Mouse (Mus musculus): ENCODE measurements around the gene Lmtk2.

The Lmtk2 gene

DNA sequence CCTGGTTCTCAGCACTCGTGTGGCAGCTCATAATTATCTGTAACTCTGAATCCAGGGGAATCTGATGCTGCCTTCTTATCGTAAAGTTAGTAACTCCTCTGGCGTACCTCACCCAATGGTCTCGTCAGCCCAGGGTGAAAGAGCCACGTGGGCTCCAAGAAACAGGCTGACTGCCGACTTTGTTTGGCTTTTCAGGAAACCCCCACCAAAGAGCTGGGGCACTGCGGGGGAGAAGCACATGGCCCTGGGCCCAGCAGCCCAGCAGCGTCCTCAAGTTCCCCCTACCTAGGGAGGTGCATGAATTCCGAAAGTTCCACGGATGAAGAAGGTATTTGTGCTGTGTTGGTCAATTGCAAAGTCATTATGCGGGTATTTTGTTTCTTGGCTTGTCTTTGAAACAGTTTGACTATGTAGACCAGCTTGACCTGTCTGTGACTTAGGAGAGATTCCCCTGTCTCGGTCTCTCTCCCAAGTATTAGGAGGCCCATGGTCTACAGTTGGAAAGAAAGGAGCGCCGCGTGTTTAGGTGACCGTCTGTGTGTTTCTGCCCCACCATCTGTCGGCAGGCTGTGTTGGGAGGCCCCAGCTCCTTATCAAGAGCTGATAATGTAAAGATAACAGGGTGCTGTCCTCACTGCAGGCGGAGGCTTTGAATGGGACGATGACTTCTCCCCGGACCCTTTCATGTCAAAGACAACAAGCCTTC lies 82.5 kb downstream of the Lmtk2 start:
- DNase-seq, result no peak

DNA sequence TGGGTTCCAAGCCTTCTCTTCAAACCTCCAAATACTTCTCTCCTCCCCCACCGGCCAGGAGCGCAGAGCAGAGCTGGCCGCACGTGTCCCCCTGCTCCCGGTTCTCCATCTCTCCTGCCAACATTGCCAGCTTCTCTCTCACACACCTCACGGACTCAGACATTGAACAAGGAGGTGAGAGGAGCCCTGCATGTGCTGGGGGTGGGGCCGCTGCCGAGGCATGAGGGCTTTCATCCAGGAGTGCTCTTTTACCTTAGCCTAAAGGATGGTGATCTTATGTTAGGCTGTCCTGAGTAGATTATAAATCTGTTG lies 83.0 kb downstream of the Lmtk2 start:
- DNase-seq, result no peak

DNA sequence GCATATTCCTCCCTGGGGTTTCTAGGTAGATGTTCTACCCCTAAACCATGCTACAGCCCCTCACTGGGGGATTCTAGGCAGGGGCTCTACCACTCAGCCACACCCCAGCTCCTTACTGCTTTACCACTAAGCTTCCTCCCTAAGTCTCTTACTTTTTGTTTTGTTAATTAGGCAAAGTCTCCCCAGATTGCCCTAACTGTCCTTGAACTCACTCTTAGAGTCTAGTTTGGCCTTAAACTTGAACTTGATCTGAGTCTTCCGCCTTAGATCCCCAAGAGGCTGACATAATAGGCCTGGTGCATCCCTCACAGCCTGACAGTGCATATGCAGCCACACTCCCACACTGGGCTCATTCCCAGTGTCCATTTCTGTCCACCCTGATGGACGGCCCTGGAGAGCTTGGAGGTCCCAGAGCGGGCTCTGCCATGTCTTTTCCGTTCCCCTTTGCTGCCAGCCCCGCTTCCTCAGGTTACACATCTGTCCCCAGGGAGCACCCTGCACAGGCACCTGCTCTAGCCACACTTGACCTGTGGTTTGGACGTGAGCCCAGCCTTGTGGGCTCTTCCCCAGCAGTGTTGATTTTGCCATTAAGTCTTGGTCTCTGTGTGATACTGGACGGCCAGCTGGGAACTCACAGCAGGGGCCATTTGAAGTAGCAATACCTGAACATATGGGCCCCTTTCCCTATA lies 83.6 kb downstream of the Lmtk2 start:
- DNase-seq, result no peak

GRCm38 (mm10) chr5:144184350-144185045 lies 84.3 kb downstream of the Lmtk2 start:
- DNase-seq, result no peak

DNA sequence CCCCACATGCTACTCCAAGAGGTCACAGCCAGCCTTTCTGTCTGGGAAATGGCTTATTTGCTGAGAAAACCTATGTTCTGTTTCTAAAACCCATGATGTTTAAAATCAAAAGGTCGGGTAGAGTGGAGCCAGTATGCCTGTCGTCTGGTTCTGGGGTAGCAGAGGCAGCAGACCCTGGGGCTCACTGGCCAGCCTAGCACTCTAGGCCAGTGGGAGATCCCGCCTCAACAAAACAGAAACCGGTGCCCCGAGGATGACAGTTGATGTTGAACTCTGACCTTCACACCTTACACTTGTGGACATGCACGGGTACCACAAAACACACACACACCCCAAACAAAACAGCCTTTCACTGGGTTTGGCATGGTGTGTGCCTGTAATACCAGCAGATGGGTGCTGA lies 88.2 kb downstream of the Lmtk2 start:
- no peak for DNase-seq

- DNase-seq, result no peak
Measured at GRCm38 (mm10) chr5:144189327-144189726, 89.1 kb downstream of the Lmtk2 start.

GRCm38 (mm10) chr5:144189950-144190583 lies 89.8 kb downstream of the Lmtk2 start, which contains the start of gene Bhlha15:
Gene Bhlha15, plus strand, starts transcription at chr5:144190286.
- DNase-seq, result peak; percentile 34

DNA sequence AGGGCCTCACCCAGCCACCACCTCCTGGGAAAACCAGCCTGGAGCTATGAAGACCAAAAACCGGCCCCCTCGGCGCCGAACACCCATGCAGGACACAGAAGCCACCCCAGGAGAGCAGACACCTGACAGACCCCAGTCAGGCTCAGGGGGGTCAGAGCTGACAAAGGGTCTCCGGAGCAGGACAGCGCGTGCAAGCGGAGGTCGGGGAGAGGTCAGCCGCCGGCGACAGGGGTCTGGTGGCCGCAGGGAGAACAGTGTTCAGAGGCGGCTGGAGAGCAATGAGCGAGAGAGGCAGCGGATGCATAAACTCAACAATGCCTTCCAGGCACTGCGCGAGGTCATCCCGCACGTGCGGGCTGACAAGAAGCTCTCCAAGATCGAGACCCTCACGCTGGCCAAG lies 90.8 kb downstream of the Lmtk2 start:
- DNase-seq, result no peak

DNA sequence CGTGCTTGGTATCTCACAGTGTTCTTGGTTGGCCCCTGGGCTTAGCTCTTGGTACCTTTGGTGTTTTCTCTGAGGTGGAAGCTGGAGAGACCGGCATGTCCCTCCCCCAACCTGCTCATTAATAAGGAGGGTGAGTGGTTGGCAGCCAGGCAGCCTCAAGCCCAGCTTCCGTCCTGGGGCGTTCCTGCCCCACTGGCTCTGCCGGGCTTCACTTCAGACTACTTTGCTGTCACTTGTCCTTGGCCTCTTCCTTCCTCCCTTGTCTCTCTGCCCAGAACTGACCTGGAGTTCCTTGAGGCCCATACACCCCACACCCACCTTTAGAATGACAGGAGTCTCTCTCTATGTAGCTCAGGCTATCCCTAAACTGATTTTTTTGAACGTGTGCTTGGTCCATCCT lies 92.4 kb downstream of the Lmtk2 start:
- no peak for DNase-seq

GRCm38 (mm10) chr5:144194416-144194815 lies 94.2 kb downstream of the Lmtk2 start:
- no peak for DNase-seq

GRCm38 (mm10) chr5:144195567-144195966 lies 95.3 kb downstream of the Lmtk2 start:
- no peak for DNase-seq

GRCm38 (mm10) chr5:144200616-144201015 lies 100.4 kb downstream of the Lmtk2 start:
- no peak for DNase-seq

DNA sequence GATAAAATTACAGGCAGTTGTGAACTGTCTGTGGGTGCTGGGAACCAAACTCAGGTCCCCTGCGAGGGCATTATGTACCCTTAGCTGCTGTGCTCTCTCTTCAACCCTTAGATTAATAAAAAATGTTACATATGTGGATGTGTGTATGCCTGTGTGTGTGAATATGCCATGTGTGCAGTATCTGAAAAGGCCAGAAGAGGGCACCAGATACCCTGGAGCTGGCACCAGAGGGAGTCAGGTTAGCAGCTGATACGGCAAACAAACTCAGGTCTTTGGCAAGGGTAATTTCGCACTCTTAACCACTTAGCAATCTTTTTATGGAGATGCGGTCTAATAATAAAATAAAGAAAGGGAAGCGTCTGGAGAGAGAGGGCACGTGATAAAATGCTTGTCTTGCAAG lies 102.2 kb downstream of the Lmtk2 start:
- no peak for DNase-seq

DNA sequence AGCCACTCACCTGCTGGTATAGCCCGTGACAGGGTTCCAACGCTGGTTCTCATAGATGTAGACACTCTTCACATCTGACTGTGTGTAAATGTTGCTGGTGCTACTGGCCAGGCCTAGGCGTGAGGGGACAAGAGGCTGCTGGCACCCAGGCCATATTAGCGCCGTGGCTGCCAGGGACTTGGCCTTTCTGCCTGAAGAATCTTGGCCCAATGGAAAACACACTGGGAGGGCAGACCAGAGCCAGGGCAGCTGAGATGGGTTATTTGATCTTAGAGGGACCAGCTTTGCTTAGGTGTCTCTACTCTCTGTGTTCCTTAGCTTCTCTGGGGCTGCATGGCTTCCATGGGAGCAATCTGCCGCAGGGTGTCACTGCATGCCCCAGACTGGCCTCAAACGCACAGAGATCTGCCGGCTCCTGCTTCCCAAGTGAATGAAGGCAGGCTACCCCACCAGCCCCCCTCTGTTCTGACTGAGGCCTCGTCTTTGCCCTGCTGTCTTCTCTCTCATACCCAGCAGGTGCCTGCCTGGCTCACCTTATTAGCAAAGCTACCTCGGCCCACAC lies 103.2 kb downstream of the Lmtk2 start:
- DNase-seq, result no peak

- no peak for DNase-seq
Measured at GRCm38 (mm10) chr5:144204303-144204702, 104.1 kb downstream of the Lmtk2 start.

DNA sequence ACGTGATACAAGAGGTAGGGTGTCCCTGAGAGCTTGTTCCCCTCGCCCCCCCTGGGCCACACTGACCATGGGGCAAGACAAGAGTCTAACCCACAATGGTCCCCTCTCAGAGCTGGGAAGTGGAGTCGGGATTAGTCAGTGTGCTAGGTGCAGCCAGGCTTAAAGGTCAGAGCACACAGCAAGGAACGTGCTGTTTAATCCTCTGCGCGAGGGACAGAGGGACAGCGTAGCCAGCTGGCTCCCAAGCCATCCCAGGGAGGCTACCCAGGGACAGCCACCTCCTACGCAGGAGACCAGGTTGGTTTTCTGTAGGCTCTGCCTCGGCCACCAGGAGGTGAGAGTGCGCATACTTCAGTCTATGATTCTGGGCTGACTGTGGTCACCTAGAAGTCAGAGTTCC lies 104.7 kb downstream of the Lmtk2 start:
- no peak for DNase-seq

GRCm38 (mm10) chr5:144206069-144206468 lies 105.8 kb downstream of the Lmtk2 start:
- no peak for DNase-seq

- DNase-seq, result no peak
Measured at GRCm38 (mm10) chr5:144207478-144207877, 107.2 kb downstream of the Lmtk2 start.

- no peak for DNase-seq
Measured at GRCm38 (mm10) chr5:144214453-144214852, 114.2 kb downstream of the Lmtk2 start.

GRCm38 (mm10) chr5:144215992-144216391 lies 115.8 kb downstream of the Lmtk2 start:
- no peak for DNase-seq

DNA sequence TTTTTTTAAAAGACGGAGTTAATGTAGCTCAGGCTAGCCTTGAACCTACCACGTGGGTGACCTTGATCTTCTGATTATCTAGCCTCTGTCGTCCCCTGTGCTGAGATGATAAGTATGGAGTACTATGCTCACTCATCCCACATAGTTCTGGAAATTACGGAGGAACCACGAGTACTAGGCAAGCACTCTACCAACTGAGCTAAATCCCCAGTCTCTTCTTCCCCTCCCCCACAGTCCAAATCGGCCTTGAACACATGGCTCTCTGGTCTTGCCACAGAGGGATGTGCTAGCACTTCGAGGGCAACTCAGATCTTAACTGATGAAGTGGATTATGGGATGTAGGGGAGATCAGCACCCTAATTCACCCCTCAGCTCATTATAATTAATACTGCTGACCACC lies 117.8 kb downstream of the Lmtk2 start:
- DNase-seq, result no peak

DNA sequence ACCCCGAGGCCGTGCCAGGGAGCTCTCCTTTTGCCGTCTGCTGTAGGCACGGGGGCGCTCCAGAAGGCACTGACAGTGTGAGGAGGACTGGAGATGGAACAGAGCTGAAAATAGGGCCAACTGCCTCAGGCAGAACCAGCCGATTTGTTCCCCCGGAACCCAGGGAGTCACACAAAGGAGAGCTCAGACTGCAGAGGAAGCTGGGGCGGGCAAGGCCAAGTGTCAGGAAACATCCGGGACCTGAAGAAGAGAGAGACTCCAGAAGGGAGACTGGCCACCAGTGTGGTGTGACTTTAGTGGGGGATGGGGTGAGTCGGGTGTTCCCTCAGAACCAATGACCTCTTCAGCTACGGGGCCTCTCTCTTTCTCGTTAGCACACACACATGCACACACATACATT lies 119.1 kb downstream of the Lmtk2 start:
- DNase-seq, result no peak

DNA sequence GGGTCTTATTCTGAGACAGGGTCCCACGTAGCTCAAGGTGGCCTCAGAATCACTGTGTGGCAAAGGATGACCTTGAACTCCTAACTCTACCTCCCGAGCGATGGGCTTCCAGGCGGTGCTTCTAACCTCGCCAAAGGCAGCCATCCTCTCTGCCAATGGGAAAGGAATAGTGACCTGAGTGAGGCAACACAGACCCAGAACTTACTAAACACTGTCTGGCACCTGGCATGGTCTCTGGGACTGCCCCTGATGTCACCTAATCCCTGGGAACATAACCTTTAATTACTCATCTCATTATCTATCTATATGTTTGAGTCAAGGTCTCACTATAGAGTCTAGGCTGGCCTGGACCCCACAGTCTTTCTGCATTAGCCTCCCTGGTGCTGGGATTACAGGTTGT lies 119.7 kb downstream of the Lmtk2 start:
- no peak for DNase-seq

Measured in right cerebral cortex, postnatal 25 days (tissue).